Mouse (Mus musculus): ENCODE measurements around the gene Dact1. TPM values are rescaled to one million over a fixed set of nuclear protein-coding genes. Genes with fewer than 3 reads are reported as not detected.
A peak's percentile ranks its signal among the peaks of the same experiment; 100 is the strongest.

Gene Dact1
- 9.6 and 10.2 TPM in 2 replicates for polyA plus RNA-seq (2015; fragmentation: Nextera tagmentation; extraction: Ambion mirVana)

- peak within 1 kb of the TSS; percentile 89 for H3K4me2 ChIP-seq
- under 1% methylated on average over 55 of the region's 76 CpGs for WGBS
- peak within 1 kb of the TSS; percentile 72 for H3K9ac ChIP-seq
- H3K9me3 ChIP-seq = no peaks in the 10 kb centered on the region
- H3K27me3 ChIP-seq = peaks cover 7% of the 10 kb centered on the region; the same call in 1 of the 2 replicates
- peak within 1 kb of the TSS; percentile 74 for H3K4me3 ChIP-seq
- H3K4me1 ChIP-seq = peaks cover 15% of the 10 kb centered on the region
- H3K27ac ChIP-seq = peak within 1 kb of the TSS; percentile 80
- ATAC-seq (ENCODE audit: borderline replicate concordance, extremely low read depth, low FRiP score, low TSS enrichment) = peak; percentile 88
- 0 out of 2 replicates have a peak, but pooled peaks cover 7% of the 10 kb centered on the region for H3K36me3 ChIP-seq
These were observed at the start of gene Dact1 for GRCm38 (mm10) chr12:71309581-71310067. Dact1 (plus strand) TSS chr12:71309884.

- ATAC-seq (ENCODE audit: borderline replicate concordance, extremely low read depth, low FRiP score, low TSS enrichment) = no peak; the same call in 1 of the 2 replicates
These were observed 45.5 kb upstream of the Dact1 start for GRCm38 (mm10) chr12:71264211-71264610.

GRCm38 (mm10) chr12:71269367-71269766 lies 40.3 kb upstream of the Dact1 start:
- ATAC-seq (ENCODE audit: borderline replicate concordance, extremely low read depth, low FRiP score, low TSS enrichment) = no peak
- Histone ChIP-seq H3K27ac (no peak overlapping the region), H3K4me2 (no peak overlapping the region), H3K9ac (no peak overlapping the region), H3K36me3 (no peaks in the 10 kb centered on the region), H3K4me3 (no peak overlapping the region), H3K9me3 (no peaks in the 10 kb centered on the region), H3K27me3 (no peaks in the 10 kb centered on the region), H3K4me1 (no peaks in the 10 kb centered on the region)
- WGBS = 90% methylated on average over 7 of the region's 7 CpGs

More at GRCm38 (mm10) chr12:71264211-71264610, 45.5 kb upstream of the Dact1 start:
- H3K36me3 ChIP-seq = no peaks in the 10 kb centered on the region
- no peak overlapping the region for H3K4me3 ChIP-seq
- WGBS = 53% methylated on average over 4 of the region's 4 CpGs
- no peak overlapping the region for H3K27ac ChIP-seq
- no peaks in the 10 kb centered on the region for H3K4me1 ChIP-seq
- peaks cover 5% of the 10 kb centered on the region; the same call in 1 of the 2 replicates for H3K9me3 ChIP-seq
- H3K27me3 ChIP-seq = no peaks in the 10 kb centered on the region
- no peak overlapping the region for H3K4me2 ChIP-seq
- H3K9ac ChIP-seq = no peak overlapping the region

- no peak for ATAC-seq (ENCODE audit: borderline replicate concordance, extremely low read depth, low FRiP score, low TSS enrichment)
- H3K4me1 ChIP-seq = no peaks in the 10 kb centered on the region
- no peaks in the 10 kb centered on the region for H3K9me3 ChIP-seq
- 75% methylated on average over 5 of the region's 5 CpGs for WGBS
- no peaks in the 10 kb centered on the region for H3K36me3 ChIP-seq
- no peak overlapping the region for H3K4me3 ChIP-seq
- no peaks in the 10 kb centered on the region for H3K27me3 ChIP-seq
- no peak overlapping the region for H3K27ac ChIP-seq
- H3K9ac ChIP-seq = no peak overlapping the region
- no peak overlapping the region for H3K4me2 ChIP-seq
These were observed 38.6 kb upstream of the Dact1 start for GRCm38 (mm10) chr12:71271131-71271530.

- no peak overlapping the region for H3K4me3 ChIP-seq
- no peak overlapping the region for H3K27ac ChIP-seq
- no peaks in the 10 kb centered on the region for H3K4me1 ChIP-seq
- 90% methylated on average over 5 of the region's 5 CpGs for WGBS
- no peaks in the 10 kb centered on the region for H3K27me3 ChIP-seq
- ATAC-seq (ENCODE audit: borderline replicate concordance, extremely low read depth, low FRiP score, low TSS enrichment) = no peak
- no peaks in the 10 kb centered on the region for H3K36me3 ChIP-seq
- H3K4me2 ChIP-seq = no peak overlapping the region
- no peak overlapping the region for H3K9ac ChIP-seq
- H3K9me3 ChIP-seq = no peaks in the 10 kb centered on the region
These were observed 35.0 kb upstream of the Dact1 start for GRCm38 (mm10) chr12:71274519-71275237.

GRCm38 (mm10) chr12:71275906-71276595 lies 33.6 kb upstream of the Dact1 start:
- H3K4me3 ChIP-seq = no peak overlapping the region
- no peak overlapping the region for H3K4me2 ChIP-seq
- WGBS = 76% methylated on average over 8 of the region's 8 CpGs
- H3K4me1 ChIP-seq = no peaks in the 10 kb centered on the region
- no peaks in the 10 kb centered on the region for H3K9me3 ChIP-seq
- H3K36me3 ChIP-seq = no peaks in the 10 kb centered on the region
- H3K27me3 ChIP-seq = no peaks in the 10 kb centered on the region
- no peak overlapping the region for H3K27ac ChIP-seq
- no peak overlapping the region for H3K9ac ChIP-seq
- no peak for ATAC-seq (ENCODE audit: borderline replicate concordance, extremely low read depth, low FRiP score, low TSS enrichment)

GRCm38 (mm10) chr12:71279521-71280262 lies 30.0 kb upstream of the Dact1 start:
- H3K36me3 ChIP-seq = no peaks in the 10 kb centered on the region
- 71% methylated on average over 12 of the region's 12 CpGs for WGBS
- H3K4me1 ChIP-seq = no peaks in the 10 kb centered on the region
- no peak for ATAC-seq (ENCODE audit: borderline replicate concordance, extremely low read depth, low FRiP score, low TSS enrichment)
- no peaks in the 10 kb centered on the region for H3K9me3 ChIP-seq
- H3K27me3 ChIP-seq = no peaks in the 10 kb centered on the region
- no peak overlapping the region for H3K27ac ChIP-seq
- H3K4me2 ChIP-seq = no peak overlapping the region
- H3K9ac ChIP-seq = no peak overlapping the region
- no peak overlapping the region for H3K4me3 ChIP-seq

- WGBS = 79% methylated on average over 12 of the region's 12 CpGs
These were observed 28.4 kb upstream of the Dact1 start for GRCm38 (mm10) chr12:71281201-71281768.

GRCm38 (mm10) chr12:71285399-71285798 lies 24.3 kb upstream of the Dact1 start:
- ATAC-seq (ENCODE audit: borderline replicate concordance, extremely low read depth, low FRiP score, low TSS enrichment) = no peak
- no peaks in the 10 kb centered on the region for H3K36me3 ChIP-seq
- no peaks in the 10 kb centered on the region for H3K9me3 ChIP-seq
- no peak overlapping the region for H3K9ac ChIP-seq
- no peak overlapping the region for H3K4me3 ChIP-seq
- no peak overlapping the region for H3K27ac ChIP-seq
- no peaks in the 10 kb centered on the region for H3K4me1 ChIP-seq
- no peaks in the 10 kb centered on the region for H3K27me3 ChIP-seq
- H3K4me2 ChIP-seq = no peak overlapping the region

More at GRCm38 (mm10) chr12:71281201-71281768, 28.4 kb upstream of the Dact1 start:
- no peak overlapping the region for H3K27ac ChIP-seq
- no peak overlapping the region for H3K9ac ChIP-seq
- H3K4me2 ChIP-seq = no peak overlapping the region
- no peak for ATAC-seq (ENCODE audit: borderline replicate concordance, extremely low read depth, low FRiP score, low TSS enrichment)
- no peaks in the 10 kb centered on the region for H3K9me3 ChIP-seq
- no peaks in the 10 kb centered on the region for H3K4me1 ChIP-seq
- H3K36me3 ChIP-seq = no peaks in the 10 kb centered on the region
- H3K27me3 ChIP-seq = no peaks in the 10 kb centered on the region
- H3K4me3 ChIP-seq = no peak overlapping the region

GRCm38 (mm10) chr12:71290460-71290859 lies 19.2 kb upstream of the Dact1 start:
- Histone ChIP-seq H3K27ac (no peak overlapping the region), H3K27me3 (no peaks in the 10 kb centered on the region), H3K9ac (no peak overlapping the region), H3K9me3 (no peaks in the 10 kb centered on the region), H3K4me2 (no peak overlapping the region), H3K36me3 (no peaks in the 10 kb centered on the region), H3K4me1 (peaks cover 8% of the 10 kb centered on the region; the same call in 1 of the 2 replicates), H3K4me3 (no peak overlapping the region)
- no peak for ATAC-seq (ENCODE audit: borderline replicate concordance, extremely low read depth, low FRiP score, low TSS enrichment)
- 38% methylated on average over 2 of the region's 2 CpGs for WGBS

Measured in lung, embryonic 15.5 days (tissue).